Mouse (Mus musculus): Measurements from ENCODE around the gene Tmem230. TPM values are rescaled to one million over a fixed set of nuclear protein-coding genes. Genes with fewer than 3 reads are reported as not detected.

Tmem230 gene
- polyA plus RNA-seq, 1 experiment from 2014 or later = 47.3 TPM

Other genes starting within 250 kb of the Tmem230 start
- gene Rassf2, start 217.5 kb downstream of the Tmem230 start, polyA plus RNA-seq (2016; fragmentation: Nextera tagmentation; extraction: Ambion mirVana) = 5.3 and 7.8 TPM in 2 replicates
- gene Slc23a2, start 102.7 kb downstream of the Tmem230 start, polyA plus RNA-seq (2016; fragmentation: Nextera tagmentation; extraction: Ambion mirVana) = 12.5 and 12.8 TPM in 2 replicates
- 311 and 315 TPM in 2 replicates for gene Pcna, start 5.5 kb upstream of the Tmem230 start, polyA plus RNA-seq (2016; fragmentation: Nextera tagmentation; extraction: Ambion mirVana)
- 26.7 and 34.2 TPM in 2 replicates for gene Cds2, start 15.3 kb upstream of the Tmem230 start, polyA plus RNA-seq (2016; fragmentation: Nextera tagmentation; extraction: Ambion mirVana)
- gene Prokr2, start 137.6 kb upstream of the Tmem230 start, polyA plus RNA-seq (2016; fragmentation: Nextera tagmentation; extraction: Ambion mirVana) = 2.5 and 3.2 TPM in 2 replicates

Data from limb, embryonic 12.5 days (tissue).